Mouse (Mus musculus) liver, embryonic 13.5 days (tissue): ENCODE results near the gene Fryl. TPM values are rescaled to one million over a fixed set of nuclear protein-coding genes. Genes with fewer than 3 reads are reported as not detected.

Experiments
- ATAC-seq: fragments of 200-750 bp; cut with Nextera tagmentation; 2 replicates; pipeline ENCODE4 v1.8.0; 2017; ENCODE audit warnings: low read depth, mild to moderate bottlenecking, moderate number of reproducible peaks, moderate library complexity
- DNase-seq: peaks from one replicate; pipeline ENCODE4 v3.0.0; 2022
- H3K27ac ChIP-seq: fragments of 300-500 bp; sonication (generic); 2 replicates; pipeline ENCODE4 v1.5.1; 2015; ENCODE audit warnings: moderate library complexity, mild to moderate bottlenecking, inconsistent platforms
- H3K27me3 ChIP-seq: fragments of 300-500 bp; sonication (generic); 2 replicates; pipeline ENCODE4 v1.6.1; 2015; ENCODE audit warnings: mild to moderate bottlenecking, inconsistent platforms
- H3K36me3 ChIP-seq: fragments of 300-500 bp; sonication (generic); 2 replicates; pipeline ENCODE4 v1.6.1; 2015; ENCODE audit warnings: mild to moderate bottlenecking, inconsistent platforms
- H3K4me1 ChIP-seq: fragments of 300-500 bp; sonication (generic); replicated peaks from 2 replicates; pipeline ENCODE4 v1.6.1; 2015; ENCODE audit warnings: inconsistent platforms
- H3K4me2 ChIP-seq: fragments of 300-500 bp; sonication (generic); 2 replicates; pipeline ENCODE4 v1.6.1; 2015; ENCODE audit warnings: inconsistent platforms, mild to moderate bottlenecking, moderate library complexity
- H3K4me3 ChIP-seq: fragments of 300-500 bp; sonication (generic); replicated peaks from 2 replicates; pipeline ENCODE4 v1.5.1; 2015; ENCODE audit warnings: mild to moderate bottlenecking, inconsistent platforms
- H3K9ac ChIP-seq: fragments of 300-500 bp; sonication (generic); 2 replicates; pipeline ENCODE4 v1.6.1; 2015; ENCODE audit warnings: mild to moderate bottlenecking, inconsistent platforms
- H3K9me3 ChIP-seq: fragments of 300-500 bp; sonication (generic); replicated peaks from 2 replicates; pipeline ENCODE4 v1.6.1; 2016; ENCODE audit warnings: inconsistent platforms
- WGBS: fragments of 180-500 bp; shearing (Covaris S2); methylation state at CpG from one replicate; pipeline ENCODE4 v1.1.7; 2015; ENCODE audit not compliant: insufficient replicate concordance; 5-methylcytosine and 5-hydroxymethylcytosine counted together
- polyA plus RNA-seq: library from polyadenylated mRNA; unstranded; fragments of >200 nt; fragmentation: Nextera tagmentation; extraction: Ambion mirVana; gene quantifications from 2 replicates; pipeline ENCODE4 v1.2.1, GENCODE M21; 2015

Gene Fryl
- polyA plus RNA-seq, 1 experiment from 2014 or later = 44.5 TPM

- ATAC-seq (no peak), DNase-seq (no peak)
- H3K9ac ChIP-seq = no peak overlapping the region
- no peak overlapping the region for H3K4me2 ChIP-seq
- H3K4me3 ChIP-seq = no peak overlapping the region
- no peak overlapping the region for H3K27ac ChIP-seq
- no peaks in the 10 kb centered on the region for H3K27me3 ChIP-seq
- peaks cover 23% of the 10 kb centered on the region for H3K36me3 ChIP-seq
- WGBS = 84% methylated on average over 12 of the region's 12 CpGs
- peaks cover 36% of the 10 kb centered on the region for H3K4me1 ChIP-seq
- H3K9me3 ChIP-seq = no peaks in the 10 kb centered on the region
Measured at GRCm38 (mm10) chr5:73175377-73176147, 80.9 kb downstream of the Fryl start.

- WGBS = 75% methylated on average over 12 of the region's 12 CpGs
- H3K36me3 ChIP-seq = peaks cover 7% of the 10 kb centered on the region; the same call in 1 of the 2 replicates
- no peak for ATAC-seq
- no peak overlapping the region for H3K4me3 ChIP-seq
- peaks cover 50% of the 10 kb centered on the region for H3K4me1 ChIP-seq
- no peak overlapping the region for H3K9ac ChIP-seq
- no peak overlapping the region for H3K4me2 ChIP-seq
- H3K27me3 ChIP-seq = no peaks in the 10 kb centered on the region
- no peak overlapping the region for H3K27ac ChIP-seq
- H3K9me3 ChIP-seq = no peaks in the 10 kb centered on the region
- no peak for DNase-seq
Measured at GRCm38 (mm10) chr5:73171876-73172480, 84.4 kb downstream of the Fryl start.

GRCm38 (mm10) chr5:73171203-73171602 lies 85.2 kb downstream of the Fryl start:
- WGBS = 76% methylated on average over 1 of the region's 1 CpGs
- Histone ChIP-seq H3K36me3 (peaks cover 7% of the 10 kb centered on the region; the same call in 1 of the 2 replicates), H3K4me2 (no peak overlapping the region), H3K27ac (no peak overlapping the region), H3K9me3 (no peaks in the 10 kb centered on the region), H3K4me1 (peaks cover 51% of the 10 kb centered on the region), H3K27me3 (no peaks in the 10 kb centered on the region), H3K9ac (no peak overlapping the region), H3K4me3 (no peak overlapping the region)
- ATAC-seq (no peak), DNase-seq (no peak)

GRCm38 (mm10) chr5:73168769-73169272 lies 87.6 kb downstream of the Fryl start:
- Histone ChIP-seq H3K4me1 (peaks cover 41% of the 10 kb centered on the region), H3K9me3 (no peaks in the 10 kb centered on the region), H3K36me3 (peaks cover 4% of the 10 kb centered on the region; the same call in 1 of the 2 replicates), H3K27me3 (no peaks in the 10 kb centered on the region), H3K4me3 (no peak overlapping the region), H3K27ac (no peak overlapping the region), H3K4me2 (no peak overlapping the region), H3K9ac (no peak overlapping the region)
- DNase-seq = no peak
- ATAC-seq = peak; percentile 72
- WGBS = 61% methylated on average over 5 of the region's 5 CpGs

GRCm38 (mm10) chr5:73167976-73168768 lies 88.2 kb downstream of the Fryl start:
- Histone ChIP-seq H3K9ac (no peak overlapping the region), H3K27ac (no peak overlapping the region), H3K4me3 (no peak overlapping the region), H3K36me3 (peaks cover 4% of the 10 kb centered on the region; the same call in 1 of the 2 replicates), H3K27me3 (no peaks in the 10 kb centered on the region), H3K4me2 (no peak overlapping the region), H3K4me1 (peaks cover 41% of the 10 kb centered on the region), H3K9me3 (no peaks in the 10 kb centered on the region)
- ATAC-seq = no peak
- WGBS = 91% methylated on average over 18 of the region's 18 CpGs
- no peak for DNase-seq

GRCm38 (mm10) chr5:73163970-73164369 lies 92.4 kb downstream of the Fryl start:
- Histone ChIP-seq H3K4me1 (peaks cover 17% of the 10 kb centered on the region), H3K9ac (no peak overlapping the region), H3K27ac (no peak overlapping the region), H3K4me2 (no peak overlapping the region), H3K27me3 (no peaks in the 10 kb centered on the region), H3K36me3 (peaks cover 4% of the 10 kb centered on the region; the same call in 1 of the 2 replicates), H3K9me3 (no peaks in the 10 kb centered on the region), H3K4me3 (no peak overlapping the region)
- DNase-seq = no peak
- WGBS = 81% methylated on average over 6 of the region's 6 CpGs
- ATAC-seq = no peak

- ATAC-seq = no peak
- 83% methylated on average over 2 of the region's 2 CpGs for WGBS
Measured at GRCm38 (mm10) chr5:73162492-73162891, 93.9 kb downstream of the Fryl start.

GRCm38 (mm10) chr5:73160440-73160839 lies 96.0 kb downstream of the Fryl start:
- Histone ChIP-seq H3K36me3 (no peaks in the 10 kb centered on the region), H3K27ac (no peak overlapping the region), H3K4me1 (peaks cover 24% of the 10 kb centered on the region), H3K27me3 (no peaks in the 10 kb centered on the region), H3K4me2 (no peak overlapping the region), H3K9ac (no peak overlapping the region), H3K4me3 (no peak overlapping the region), H3K9me3 (no peaks in the 10 kb centered on the region)
- 95% methylated on average over 9 of the region's 9 CpGs for WGBS
- DNase-seq (no peak), ATAC-seq (no peak)

More at GRCm38 (mm10) chr5:73162492-73162891, 93.9 kb downstream of the Fryl start:
- no peaks in the 10 kb centered on the region for H3K27me3 ChIP-seq
- no peaks in the 10 kb centered on the region for H3K9me3 ChIP-seq
- no peaks in the 10 kb centered on the region for H3K36me3 ChIP-seq
- H3K9ac ChIP-seq = no peak overlapping the region
- H3K4me1 ChIP-seq = peaks cover 11% of the 10 kb centered on the region
- no peak overlapping the region for H3K4me2 ChIP-seq
- no peak overlapping the region for H3K4me3 ChIP-seq
- H3K27ac ChIP-seq = no peak overlapping the region
- no peak for DNase-seq

- no peaks in the 10 kb centered on the region for H3K36me3 ChIP-seq
- ATAC-seq (no peak), DNase-seq (no peak)
- 79% methylated on average over 6 of the region's 6 CpGs for WGBS
- no peak overlapping the region for H3K4me2 ChIP-seq
- H3K9ac ChIP-seq = no peak overlapping the region
- H3K4me3 ChIP-seq = no peak overlapping the region
- no peak overlapping the region for H3K27ac ChIP-seq
- H3K9me3 ChIP-seq = no peaks in the 10 kb centered on the region
- peaks cover 21% of the 10 kb centered on the region for H3K4me1 ChIP-seq
- no peaks in the 10 kb centered on the region for H3K27me3 ChIP-seq
Measured at GRCm38 (mm10) chr5:73157502-73157901, 98.9 kb downstream of the Fryl start.

- Histone ChIP-seq H3K4me2 (no peak overlapping the region), H3K9ac (no peak overlapping the region), H3K4me1 (peaks cover 21% of the 10 kb centered on the region), H3K27me3 (no peaks in the 10 kb centered on the region), H3K9me3 (no peaks in the 10 kb centered on the region), H3K4me3 (no peak overlapping the region), H3K36me3 (no peaks in the 10 kb centered on the region), H3K27ac (no peak overlapping the region)
- DNase-seq (no peak), ATAC-seq (no peak)
- WGBS = 56% methylated on average over 5 of the region's 5 CpGs
Measured at GRCm38 (mm10) chr5:73157009-73157408, 99.4 kb downstream of the Fryl start.
